Mouse (Mus musculus): ENCODE measurements around the gene Med13l. TPM values are rescaled to one million over a fixed set of nuclear protein-coding genes. Genes with fewer than 3 reads are reported as not detected.

The Med13l gene
- total and polyA plus RNA-seq, 3 experiments, result 2.0 to 11.0 (median 10.1) TPM

GRCm38 (mm10) chr5:118586560-118586959 lies 26.1 kb downstream of the Med13l start:
- dilution Hi-C loops (cut with MboI; ENCODE audit: extremely low pct_ligation_motif_present, extremely low pct_unique_long_range_greater_than_20kb, low sequenced_read_pairs) (no loop called here), in situ Hi-C loops (cut with MboI; ENCODE audit: low pct_ligation_motif_present, low pct_unique_long_range_greater_than_20kb, low sequenced_read_pairs) (no loop called here)
- TF ChIP-seq BHLHE40 (IDR thresholded peaks at IDR 0.05; ENCODE audit: low read depth, low read length), result no peak
- no peak for TF ChIP-seq UBTF (IDR thresholded peaks at IDR 0.05; ENCODE audit: low read depth, low read length)
- TF ChIP-seq KAT2A (IDR thresholded peaks at IDR 0.05; ENCODE audit: insufficient replicate concordance, low read length), result no peak
- no peak for TF ChIP-seq CHD2 (IDR thresholded peaks at IDR 0.05; ENCODE audit: low read length)
- TF ChIP-seq MYC (IDR thresholded peaks at IDR 0.05; ENCODE audit: low read depth, low read length), result no peak
- TF ChIP-seq NELFE (IDR thresholded peaks at IDR 0.05; ENCODE audit: low read depth, low read length), result no peak
- no peak for TF ChIP-seq MEF2A (IDR thresholded peaks at IDR 0.05; ENCODE audit: borderline replicate concordance, low read depth, low read length)
- TF ChIP-seq USF2 (conservative IDR thresholded peaks at IDR 0.05; ENCODE audit: low read depth, low read length), result no peak
- no peak for TF ChIP-seq RCOR1 (conservative IDR thresholded peaks at IDR 0.05; ENCODE audit: low read depth, low read length)
- TF ChIP-seq POLR2A (IDR thresholded peaks at IDR 0.05; ENCODE audit: low read depth, low read length), result no peak
- no peak for TF ChIP-seq USF1 (IDR thresholded peaks at IDR 0.05; ENCODE audit: low read depth, low read length)
- no peak for TF ChIP-seq ZKSCAN1 (IDR thresholded peaks at IDR 0.05; ENCODE audit: borderline replicate concordance, low read depth, low read length)
- TF ChIP-seq EP300 (IDR thresholded peaks at IDR 0.05; ENCODE audit: low read length), result no peak
- no peak for TF ChIP-seq MAZ (IDR thresholded peaks at IDR 0.05; ENCODE audit: low read depth, low read length)
- no peak for TF ChIP-seq GABPA (IDR thresholded peaks at IDR 0.05; ENCODE audit: insufficient replicate concordance, low read depth, low read length)
- TF ChIP-seq MXI1 (IDR thresholded peaks at IDR 0.05; ENCODE audit: low read depth, low read length), result no peak
- no peak for TF ChIP-seq JUND (conservative IDR thresholded peaks at IDR 0.05; ENCODE audit: low read depth, low read length)
- peaks cover 0 to 4% of the 10 kb centered on the region in 2 experiments for H3K36me3 ChIP-seq (replicated peaks in 1 of 2; ENCODE audit: control insufficient read depth in 1 of 2, insufficient read depth in 1 of 2, low read length in 1 of 2)
- H3K4me1 ChIP-seq (ENCODE audit: control insufficient read depth in 1 of 2, insufficient read depth in 2 of 2), result peaks cover 14 to 59% of the 10 kb centered on the region in 2 experiments
- no peak overlapping the region for H3K9ac ChIP-seq (ENCODE audit: insufficient read depth, low read depth)
- H3K4me2 ChIP-seq (ENCODE audit: insufficient read depth, low read depth, poor library complexity, severe bottlenecking), result no peak overlapping the region
- no peak overlapping the region for H3K27ac ChIP-seq (ENCODE audit: insufficient read depth, low read depth)
- no peaks in the 10 kb centered on the region for H3K27me3 ChIP-seq (replicated peaks)
- no peak overlapping the region for H3K4me3 ChIP-seq (replicated peaks in 1 of 3; ENCODE audit: low read depth in 2 of 3, low read length in 2 of 3, poor library complexity in 1 of 3)
- H3K79me2 ChIP-seq (replicated peaks; ENCODE audit: control insufficient read depth, extremely low read depth, insufficient read depth, poor library complexity, severe bottlenecking), result peaks cover 38% of the 10 kb centered on the region
- no peak for DNase-seq (ENCODE audit: extremely low read depth)
- H3K9me3 ChIP-seq (replicated peaks; ENCODE audit: low read length), result no peaks in the 10 kb centered on the region

- Histone ChIP-seq H3K9me3 (replicated peaks; ENCODE audit: low read length) (no peaks in the 10 kb centered on the region), H3K79me2 (replicated peaks; ENCODE audit: control insufficient read depth, extremely low read depth, insufficient read depth, poor library complexity, severe bottlenecking) (peaks cover 26% of the 10 kb centered on the region), H3K4me1 (ENCODE audit: control insufficient read depth in 1 of 2, insufficient read depth in 2 of 2) (peaks cover 14 to 63% of the 10 kb centered on the region in 2 experiments), H3K27me3 (replicated peaks) (no peaks in the 10 kb centered on the region), H3K36me3 (replicated peaks in 1 of 2; ENCODE audit: control insufficient read depth in 1 of 2, insufficient read depth in 1 of 2, low read length in 1 of 2) (peaks cover 0 to 7% of the 10 kb centered on the region in 2 experiments), H3K27ac (ENCODE audit: insufficient read depth, low read depth) (no peak overlapping the region), H3K4me2 (ENCODE audit: insufficient read depth, low read depth, poor library complexity, severe bottlenecking) (no peak overlapping the region), H3K4me3 (replicated peaks in 1 of 3; ENCODE audit: low read depth in 2 of 3, low read length in 2 of 3, poor library complexity in 1 of 3) (no peak overlapping the region), H3K9ac (ENCODE audit: insufficient read depth, low read depth) (no peak overlapping the region)
- dilution Hi-C loops (cut with MboI; ENCODE audit: extremely low pct_ligation_motif_present, extremely low pct_unique_long_range_greater_than_20kb, low sequenced_read_pairs), result no loop called here
- no peak for DNase-seq (ENCODE audit: extremely low read depth)
- in situ Hi-C loops (cut with MboI; ENCODE audit: low pct_ligation_motif_present, low pct_unique_long_range_greater_than_20kb, low sequenced_read_pairs), result no loop called here
- TF ChIP-seq MAZ (IDR thresholded peaks at IDR 0.05; ENCODE audit: low read depth, low read length) (no peak), JUN (IDR thresholded peaks at IDR 0.05; ENCODE audit: insufficient read depth, low read depth, low read length) (no peak)
Observed at GRCm38 (mm10) chr5:118588381-118588925, 28.0 kb downstream of the Med13l start.
